Mouse (Mus musculus): ENCODE data around the gene Ttyh1. TPM values are rescaled to one million over a fixed set of nuclear protein-coding genes. Genes with fewer than 3 reads are reported as not detected.

Ttyh1 gene
- polyA plus RNA-seq, 1 experiment from 2014 or later = 124 TPM

DNA sequence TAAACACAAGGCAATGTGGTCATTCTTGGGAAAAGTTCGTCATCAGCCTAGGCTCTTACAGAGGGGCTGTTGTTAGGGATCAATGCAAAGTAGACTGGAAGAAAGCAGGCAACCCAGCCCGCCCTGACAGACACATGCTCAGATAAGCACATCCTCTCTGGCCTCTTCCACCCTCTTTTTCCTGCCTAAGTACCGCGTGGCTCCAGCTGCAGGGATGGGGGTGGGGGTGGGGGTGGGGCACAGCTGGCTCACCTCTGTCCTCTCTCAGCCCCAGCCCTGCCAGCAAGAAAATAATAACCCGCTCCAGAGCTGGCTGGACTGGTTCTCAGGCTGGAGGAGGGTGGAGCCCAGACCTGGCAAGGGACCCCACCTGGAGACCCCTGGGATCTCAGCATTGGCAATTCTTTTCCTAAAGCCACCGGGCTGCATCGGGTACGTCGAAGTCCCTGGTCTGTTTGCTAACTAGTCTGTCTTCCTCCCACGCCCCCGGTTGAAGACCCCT, 44.4 kb downstream of the Ttyh1 start:
- peak; percentile 74 for ATAC-seq
- 3% methylated on average over 11 of the region's 11 CpGs for WGBS
- no peaks in the 10 kb centered on the region for H3K27me3 ChIP-seq
- no peaks in the 10 kb centered on the region for H3K36me3 ChIP-seq
- peak overlapping the region; percentile 47 for H3K4me2 ChIP-seq (replicated peaks)
- peak overlapping the region; percentile 26 for H3K4me3 ChIP-seq (replicated peaks)
- H3K27ac ChIP-seq = no peak overlapping the region
- H3K4me1 ChIP-seq (replicated peaks) = peaks cover 19% of the 10 kb centered on the region
- H3K9ac ChIP-seq (replicated peaks) = 0 out of 2 replicates have a peak overlapping the region, but pooled peaks have one; percentile 39
- H3K9me3 ChIP-seq = no peaks in the 10 kb centered on the region

DNA sequence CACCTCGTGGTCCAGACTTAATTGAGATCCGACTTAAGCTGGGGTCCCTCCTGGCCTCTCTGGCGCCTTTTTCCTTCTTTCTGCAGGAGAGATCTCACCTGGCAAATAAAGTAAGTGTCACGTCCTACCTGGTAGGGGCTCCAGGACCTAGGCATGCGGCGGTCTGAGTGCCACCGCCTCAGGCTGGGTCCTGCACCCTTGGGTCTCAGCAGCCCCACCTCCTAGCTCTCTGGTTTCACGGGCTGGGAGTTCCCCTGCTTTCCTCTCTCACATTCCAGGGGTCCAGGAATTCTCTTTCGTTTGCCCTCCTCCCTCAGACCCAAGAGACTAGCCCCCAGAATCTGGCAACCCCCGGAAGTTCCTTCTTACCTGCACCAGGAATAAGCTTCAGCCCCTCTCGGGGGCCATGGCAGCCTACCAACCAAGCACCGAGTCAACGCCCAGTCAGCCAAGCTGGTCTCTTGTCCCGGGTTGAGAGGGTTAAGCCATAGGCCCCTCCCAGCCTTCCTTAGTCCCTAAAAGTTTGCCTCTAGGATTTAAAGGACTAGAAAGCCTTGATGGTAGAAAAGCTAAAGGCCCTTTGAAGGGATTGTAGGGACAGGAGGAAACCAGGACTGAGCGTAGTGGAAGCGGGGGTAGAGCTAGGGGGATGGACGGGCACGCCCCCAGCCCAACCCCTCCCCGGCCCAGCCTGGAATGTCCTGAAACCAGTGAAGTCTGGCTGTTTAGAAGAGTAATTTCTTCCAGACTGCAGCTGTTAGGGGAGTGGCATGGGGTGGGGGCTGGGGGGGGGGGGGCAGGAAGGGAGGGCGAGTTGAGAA, 45.1 kb downstream of the Ttyh1 start, which contains the start of gene Cdc42ep5:
Gene Cdc42ep5, minus strand, starts transcription at position 771 of the 821 bp plus-strand sequence.
- Histone ChIP-seq H3K4me2 (replicated peaks) (peak within 1 kb of the TSS; percentile 47), H3K27ac (no peak within 1 kb of the TSS), H3K27me3 (no peaks in the 10 kb centered on the region), H3K9ac (replicated peaks) (peak within 1 kb of the TSS; percentile 39; the same call in 1 of the 2 replicates), H3K9me3 (no peaks in the 10 kb centered on the region), H3K4me3 (replicated peaks) (peak within 1 kb of the TSS; percentile 26), H3K4me1 (replicated peaks) (peaks cover 19% of the 10 kb centered on the region), H3K36me3 (no peaks in the 10 kb centered on the region)
- WGBS = 1% methylated on average over 19 of the region's 20 CpGs
- ATAC-seq = peak; percentile 79

DNA sequence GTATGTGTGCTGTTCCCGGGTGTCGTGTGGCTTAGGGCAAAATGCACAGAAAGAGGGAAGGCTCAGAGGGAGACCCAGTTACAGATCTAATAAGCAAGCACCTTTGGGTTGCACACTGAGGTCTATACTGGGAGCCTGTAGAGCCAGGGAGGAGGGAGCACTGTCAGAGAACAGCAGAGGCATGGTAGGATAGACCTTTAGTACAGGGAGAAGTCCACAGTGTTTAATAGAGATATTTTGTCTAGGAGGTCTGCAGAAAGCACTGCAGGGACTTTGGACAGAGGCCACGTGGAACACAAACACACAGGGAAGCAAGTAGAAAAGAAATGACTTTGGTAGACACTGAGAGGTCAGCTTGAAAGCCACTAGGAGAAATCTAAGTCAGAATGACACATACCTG, 46.1 kb downstream of the Ttyh1 start:
- no peak overlapping the region for H3K4me3 ChIP-seq (replicated peaks)
- H3K4me1 ChIP-seq (replicated peaks) = peaks cover 19% of the 10 kb centered on the region
- 28% methylated on average over 3 of the region's 3 CpGs for WGBS
- no peaks in the 10 kb centered on the region for H3K27me3 ChIP-seq
- H3K4me2 ChIP-seq (replicated peaks) = peak overlapping the region; percentile 17; the same call in 1 of the 2 replicates
- H3K9me3 ChIP-seq = no peaks in the 10 kb centered on the region
- no peak overlapping the region for H3K9ac ChIP-seq (replicated peaks)
- no peak overlapping the region for H3K27ac ChIP-seq
- ATAC-seq = 0 out of 2 replicates have a peak, but pooled peaks have one; percentile 13
- H3K36me3 ChIP-seq = no peaks in the 10 kb centered on the region

DNA sequence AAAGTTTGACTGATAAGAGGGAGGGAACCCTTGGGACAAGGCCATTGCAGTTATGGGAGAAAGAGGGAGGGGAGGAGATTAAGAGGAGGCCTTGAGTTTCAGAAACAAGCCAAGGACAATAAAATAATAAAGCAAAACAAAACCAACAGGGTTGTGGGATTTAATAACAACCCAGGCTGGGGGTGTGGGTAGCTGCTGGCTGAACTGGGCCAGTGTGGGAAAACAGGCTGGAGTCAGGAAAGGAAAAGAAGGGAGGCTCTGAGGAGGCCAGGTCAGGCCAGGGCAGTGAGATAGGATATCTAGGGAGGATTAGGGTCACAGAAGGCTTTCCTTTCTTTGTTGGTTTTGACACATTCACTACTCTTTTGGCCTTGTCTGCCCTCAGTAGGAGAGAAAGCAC, 47.9 kb downstream of the Ttyh1 start:
- no peak for ATAC-seq
- Histone ChIP-seq H3K27me3 (no peaks in the 10 kb centered on the region), H3K4me3 (replicated peaks) (no peak overlapping the region), H3K36me3 (no peaks in the 10 kb centered on the region), H3K9me3 (no peaks in the 10 kb centered on the region), H3K4me2 (replicated peaks) (no peak overlapping the region), H3K27ac (no peak overlapping the region), H3K4me1 (replicated peaks) (peaks cover 19% of the 10 kb centered on the region), H3K9ac (replicated peaks) (no peak overlapping the region)

DNA sequence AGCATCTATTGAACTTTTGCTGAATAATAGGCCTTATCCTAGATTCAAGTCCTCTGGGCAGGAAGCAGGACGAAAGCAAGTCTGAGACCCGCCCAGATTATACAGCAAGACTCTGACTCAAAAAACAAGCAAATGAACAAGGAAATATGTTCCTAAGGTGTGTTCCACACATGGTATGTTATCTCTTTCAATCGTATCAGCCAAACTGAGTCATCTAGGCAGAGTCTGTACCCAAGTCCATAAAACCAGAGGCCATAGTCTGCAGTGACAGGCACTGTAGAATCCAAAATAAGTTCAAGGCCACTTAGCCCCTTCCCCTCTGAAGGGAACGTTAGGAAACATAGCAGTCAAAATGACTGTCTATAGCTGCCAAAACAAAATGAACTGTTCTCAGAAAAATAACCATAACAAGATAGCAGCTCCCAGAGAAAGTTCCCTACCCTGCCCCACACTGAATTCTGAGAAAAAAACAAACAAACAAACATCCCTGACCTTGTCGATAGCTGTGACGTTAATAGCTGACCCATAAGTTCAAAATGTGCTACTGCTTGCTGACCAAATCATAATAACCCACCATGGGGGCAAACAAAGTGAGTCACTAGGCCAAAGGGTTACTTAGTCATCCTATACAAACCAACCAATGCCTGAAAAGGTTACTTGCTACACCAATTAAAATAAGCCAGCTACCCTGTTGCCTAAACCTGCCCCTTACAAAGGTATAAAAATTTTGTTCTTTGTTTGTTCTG, 51.2 kb downstream of the Ttyh1 start:
- Histone ChIP-seq H3K9me3 (no peaks in the 10 kb centered on the region), H3K4me2 (replicated peaks) (no peak overlapping the region), H3K9ac (replicated peaks) (no peak overlapping the region), H3K4me3 (replicated peaks) (no peak overlapping the region), H3K36me3 (no peaks in the 10 kb centered on the region), H3K27me3 (no peaks in the 10 kb centered on the region), H3K4me1 (replicated peaks) (no peaks in the 10 kb centered on the region), H3K27ac (no peak overlapping the region)
- no peak for ATAC-seq
- WGBS = 83% methylated on average over 6 of the region's 6 CpGs

DNA sequence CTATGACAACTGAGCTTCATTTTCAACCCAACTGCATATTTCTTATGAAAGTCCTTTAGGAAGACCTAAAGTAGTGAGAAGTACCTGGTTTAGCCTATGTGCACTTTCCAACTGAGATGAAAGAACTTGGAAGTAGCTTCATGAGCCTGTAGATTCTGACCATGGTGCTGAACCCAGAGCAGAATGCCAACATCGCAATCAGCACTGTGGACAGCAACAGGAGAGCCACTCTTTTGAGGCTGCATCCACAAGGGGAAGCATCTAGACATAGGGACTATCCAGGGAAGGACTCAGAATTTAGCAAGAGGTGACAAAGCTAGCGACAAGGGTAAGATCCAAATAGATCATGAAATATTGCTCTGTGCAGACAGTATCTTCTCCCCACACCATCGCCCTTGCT, 59.2 kb downstream of the Ttyh1 start:
- no peaks in the 10 kb centered on the region for H3K36me3 ChIP-seq
- H3K9ac ChIP-seq (replicated peaks) = no peak overlapping the region
- no peak overlapping the region for H3K27ac ChIP-seq
- no peaks in the 10 kb centered on the region for H3K9me3 ChIP-seq
- no peak overlapping the region for H3K4me3 ChIP-seq (replicated peaks)
- no peak for ATAC-seq
- H3K4me1 ChIP-seq (replicated peaks) = no peaks in the 10 kb centered on the region
- no peak overlapping the region for H3K4me2 ChIP-seq (replicated peaks)
- H3K27me3 ChIP-seq = no peaks in the 10 kb centered on the region
- 43% methylated on average over 3 of the region's 3 CpGs for WGBS

Other genes starting within 250 kb of the Ttyh1 start
- not detected in 2 replicates for gene Gm14548, start 221.3 kb upstream of the Ttyh1 start, polyA plus RNA-seq (2015; fragmentation: Nextera tagmentation; extraction: Ambion mirVana)
- not detected in 2 replicates for gene Lilra6, start 203.9 kb upstream of the Ttyh1 start, polyA plus RNA-seq (2015; fragmentation: Nextera tagmentation; extraction: Ambion mirVana)
- gene Lair1, start 56.2 kb upstream of the Ttyh1 start, polyA plus RNA-seq (2015; fragmentation: Nextera tagmentation; extraction: Ambion mirVana) = 1.8 and 2.2 TPM in 2 replicates
- gene Leng8, start 17.6 kb downstream of the Ttyh1 start, polyA plus RNA-seq (2015; fragmentation: Nextera tagmentation; extraction: Ambion mirVana) = 84.4 and 97.1 TPM in 2 replicates
- 4.0 and 4.4 TPM in 2 replicates for gene Leng9, start 31.0 kb downstream of the Ttyh1 start, polyA plus RNA-seq (2015; fragmentation: Nextera tagmentation; extraction: Ambion mirVana)
- 5.1 and 5.2 TPM in 2 replicates for gene Cdc42ep5, start 45.5 kb downstream of the Ttyh1 start, polyA plus RNA-seq (2015; fragmentation: Nextera tagmentation; extraction: Ambion mirVana)
- gene Lilra5, start 118.3 kb downstream of the Ttyh1 start, polyA plus RNA-seq (2015; fragmentation: Nextera tagmentation; extraction: Ambion mirVana) = not detected in 2 replicates
- not detected in 2 replicates for gene Ncr1, start 218.3 kb downstream of the Ttyh1 start, polyA plus RNA-seq (2015; fragmentation: Nextera tagmentation; extraction: Ambion mirVana)